10 mouse cellular contexts compared by ENCODE assay signal in the genomic region with DNA sequence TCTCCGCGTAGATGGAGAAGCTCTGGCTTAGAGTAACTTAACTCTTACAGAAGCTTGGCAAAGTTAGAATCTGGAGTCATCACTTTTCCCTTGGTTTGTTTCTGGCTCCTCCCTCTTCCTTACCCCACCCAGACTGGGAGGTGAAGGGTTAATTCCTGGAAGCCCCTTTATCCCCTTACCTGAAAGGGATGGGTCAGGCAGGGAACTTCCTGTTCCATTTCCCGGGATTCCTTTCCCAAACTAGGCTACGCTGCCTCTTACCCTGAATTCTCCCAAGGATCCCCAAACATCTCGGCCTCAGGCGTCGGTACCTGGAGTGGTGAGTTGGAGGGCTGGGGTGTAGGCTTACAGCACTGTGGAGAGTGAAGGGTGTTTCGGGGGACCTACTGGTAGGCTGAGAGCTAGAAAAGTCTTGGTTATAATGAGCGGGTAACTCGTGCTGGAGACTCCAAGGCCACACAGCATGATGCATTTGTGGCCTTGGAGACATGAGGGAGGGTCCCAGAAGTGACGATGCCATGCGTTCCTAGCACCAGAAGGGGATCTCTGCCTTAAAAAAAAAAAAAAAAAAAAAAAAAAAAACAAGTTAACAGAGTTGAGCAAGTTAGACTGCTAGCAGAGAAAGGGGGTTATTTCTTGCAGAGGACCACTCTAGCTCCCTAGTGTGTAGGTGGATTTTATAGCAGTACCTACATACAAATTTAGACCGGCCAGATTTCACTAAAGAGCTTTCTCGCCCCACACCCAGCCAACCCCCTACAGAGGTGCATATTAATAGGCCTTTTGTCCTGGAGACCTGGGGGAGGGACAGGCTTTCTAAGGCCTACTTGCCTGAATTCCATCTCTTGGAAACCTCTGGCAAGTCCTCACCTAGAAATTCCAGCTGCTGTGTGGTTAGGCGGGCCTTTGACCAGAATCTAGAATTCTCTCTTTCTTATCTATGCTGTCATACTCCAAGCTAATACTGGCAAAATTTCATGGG. TPM values are rescaled to one million over a fixed set of nuclear protein-coding genes. Genes with fewer than 3 reads are reported as not detected.
DNase-seq lines count a peak whose midpoint lies in the region; ATAC-seq and TF ChIP-seq lines count a peak whose summit lies in the region.
"Had no signal": no experiment of that assay in that cellular context is flagged by ENCODE, and none has a peak within 500 bp of the region (broad histone marks: within the 10 kb centered on the region; RNA-seq: fewer than 3 reads in every experiment).

A gene (plus strand): TSS at position 216 of the 982 bp plus-strand sequence.

- peak within 1 kb of the TSS; percentile 90 for H3K27ac ChIP-seq in gastrocnemius, adult 2 months
- H3K27ac ChIP-seq in spleen, adult 2 months (ENCODE audit: insufficient read depth, low read length) = peak within 1 kb of the TSS; percentile 74; the same call in 1 of the 2 replicates
- H3K27ac ChIP-seq in limb, embryonic 14.5 days (replicated peaks; ENCODE audit: low read depth, low read length) = peak within 1 kb of the TSS; percentile 11; the same call in 1 of the 2 replicates

- 89% methylated on average over 15 of the region's 15 CpGs for WGBS in spleen, adult 2 months
- WGBS in limb, embryonic 14.5 days = 46% methylated on average over 15 of the region's 15 CpGs

- H3K9me3 ChIP-seq in limb, embryonic 14.5 days (ENCODE audit: control insufficient read depth, low read length) = no peaks in the 10 kb centered on the region

- H3K9ac ChIP-seq in limb, embryonic 14.5 days (ENCODE audit: low read depth, low read length, severe bottlenecking) = no peak within 1 kb of the TSS

- intact Hi-C loops in gastrocnemius, adult 2 months (cut with DNase I) = no loop called here

- no peaks in the 10 kb centered on the region for H3K27me3 ChIP-seq in spleen, adult 2 months (ENCODE audit: control insufficient read depth, insufficient read depth, low read length)
- no peaks in the 10 kb centered on the region for H3K27me3 ChIP-seq in limb, embryonic 14.5 days (ENCODE audit: control insufficient read depth, insufficient read depth, low read length)

- no peaks in the 10 kb centered on the region for H3K36me3 ChIP-seq in spleen, adult 2 months (ENCODE audit: control insufficient read depth, insufficient read depth, low read length)
- no peaks in the 10 kb centered on the region for H3K36me3 ChIP-seq in limb, embryonic 14.5 days (ENCODE audit: control insufficient read depth, insufficient read depth, low read length)

- H3K4me3 ChIP-seq in gastrocnemius, adult 2 months = peak within 1 kb of the TSS; percentile 87
- no peak within 1 kb of the TSS for H3K4me3 ChIP-seq in spleen, adult 2 months (ENCODE audit: extremely low read depth, insufficient read depth, insufficient read length)
- H3K4me3 ChIP-seq in limb, embryonic 14.5 days (replicated peaks; ENCODE audit: low read length) = peak within 1 kb of the TSS; percentile 39; the same call in 1 of the 2 replicates

- TF ChIP-seq CTCF in gastrocnemius, adult 2 months (IDR thresholded peaks at IDR 0.05) = no peak
- TF ChIP-seq CTCF in spleen, adult 2 months (IDR thresholded peaks at IDR 0.05; ENCODE audit: extremely low read depth, insufficient read depth, insufficient read length, insufficient replicate concordance) = no peak

- TF ChIP-seq POLR2A in spleen, adult 2 months (IDR thresholded peaks at IDR 0.05; ENCODE audit: low read depth, low read length) = no peak
- no peak for TF ChIP-seq POLR2A in limb, embryonic 14.5 days (IDR thresholded peaks at IDR 0.05; ENCODE audit: borderline replicate concordance, extremely low read depth, insufficient read depth, insufficient read length)

- H3K4me2 ChIP-seq in limb, embryonic 14.5 days (replicated peaks; ENCODE audit: low read depth, low read length, severe bottlenecking) = peak within 1 kb of the TSS; percentile 70; the same call in 1 of the 2 replicates

- H3K4me1 ChIP-seq in spleen, adult 2 months (ENCODE audit: control insufficient read depth, insufficient read depth, insufficient read length) = peaks cover 5% of the 10 kb centered on the region; the same call in 1 of the 2 replicates
- H3K4me1 ChIP-seq in limb, embryonic 14.5 days (ENCODE audit: control insufficient read depth, insufficient read depth, low read length) = peaks cover 3% of the 10 kb centered on the region; the same call in 1 of the 2 replicates

- no peak for DNase-seq in gastrocnemius, adult 2 months
- DNase-seq in gastrocnemius, postnatal 4 days (ENCODE audit: low spot score in 2 of 2) = no peak
- DNase-seq in spleen, adult 2 months (ENCODE audit: low read depth in 1 of 2, low spot score in 2 of 2) = no peak
- DNase-seq in spleen, postnatal 4 days (ENCODE audit: low spot score in 2 of 2) = no peak
- no peak for DNase-seq in limb, embryonic 14.5 days (ENCODE audit: low spot score)
- no peak for DNase-seq in frontal cortex, postnatal 25 days (ENCODE audit: low spot score in 2 of 2)
- no peak for DNase-seq in ovary, postnatal 10 days (ENCODE audit: low spot score)
- no peak for DNase-seq in adrenal gland, adult 2 months

- ATAC-seq in limb, embryonic 14.5 days (ENCODE audit: low FRiP score, low read depth) = no peak

RNA-seq across cellular contexts. Expression of the gene that starts here (rescaled TPM):
- not detected for total RNA-seq in gastrocnemius, adult 2 months (2021)
- total RNA-seq in gastrocnemius, postnatal 4 days (2021) = not detected
- polyA plus RNA-seq in spleen, adult 2 months (2012; rRNA removed) = 0.06 TPM in 1 of 2 replicates, not detected in the other
- polyA plus RNA-seq in limb, embryonic 14.5 days (2012; rRNA removed) = 0.63 and 1.00 TPM in 2 replicates
- 0.33 TPM in 1 of 2 replicates, not detected in the other for polyA plus RNA-seq in limb, embryonic 14.5 days (2014; fragmentation: Nextera tagmentation; extraction: Ambion mirVana)
- total RNA-seq in adrenal gland, adult 2 months (2021) = not detected
- 0.04 TPM in 1 of 2 replicates, not detected in the other for polyA plus RNA-seq in adrenal gland, adult 2 months (2012; rRNA removed)
- total RNA-seq: left cerebral cortex, postnatal 14 days had no signal
- polyA plus RNA-seq: small intestine, adult 2 months had no signal

Comparison
In these comparisons a context has a peak if more than half of its experiments do, and no peak if none do; other contexts are left out.
1. H3K27ac ChIP-seq: peak in every context shown above with its lines; median percentile 90 in gastrocnemius, adult 2 months; 74 in spleen, adult 2 months; 11 in limb, embryonic 14.5 days.